Mouse (Mus musculus): ENCODE results near the gene Crtc2. TPM values are rescaled to one million over a fixed set of nuclear protein-coding genes. Genes with fewer than 3 reads are reported as not detected.

Gene Crtc2
- 23.7 and 27.0 TPM in 2 replicates for polyA plus RNA-seq (2015; fragmentation: Nextera tagmentation; extraction: Ambion mirVana)

DNA sequence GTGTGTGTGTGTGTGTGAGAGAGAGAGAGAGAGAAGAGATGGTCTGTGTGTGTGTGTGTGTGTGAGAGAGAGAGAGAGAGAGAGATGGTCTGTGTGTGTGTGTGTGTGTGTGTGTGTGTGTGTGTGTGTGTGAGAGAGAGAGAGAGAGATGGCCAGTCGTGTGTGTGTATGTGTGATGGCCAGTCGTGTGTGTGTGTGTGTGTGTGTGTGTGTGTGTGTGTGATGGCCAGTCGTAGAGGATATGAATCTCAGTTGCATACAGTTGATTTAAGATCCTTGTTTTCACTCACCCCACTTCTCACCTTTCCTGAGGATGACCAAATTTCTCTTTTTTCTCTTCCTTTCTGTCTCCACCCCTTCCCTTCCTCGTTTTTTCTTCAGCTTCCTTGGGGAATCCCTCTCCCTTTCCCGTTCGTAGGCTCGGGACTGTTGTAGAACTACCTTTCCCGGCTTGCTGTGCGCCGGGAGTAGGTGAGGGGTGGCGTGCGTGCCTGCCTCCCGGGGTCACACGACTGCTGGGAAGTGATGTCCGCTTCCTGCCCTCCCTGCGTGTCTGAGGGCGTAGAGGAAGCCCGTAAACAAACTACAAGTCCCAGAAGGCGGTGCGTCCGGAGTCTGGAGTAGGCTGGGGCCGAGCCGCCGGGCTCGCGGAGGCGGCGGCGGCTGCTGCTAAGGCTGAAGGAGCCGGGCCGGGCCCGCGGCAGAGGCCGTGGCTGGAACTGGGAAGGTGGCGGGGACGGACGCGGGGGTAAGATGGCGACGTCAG is at the start of gene Crtc2:
Gene Crtc2 (plus strand): TSS at position 511 of the 766 bp plus-strand sequence.
- H3K4me2 ChIP-seq: peak within 1 kb of the TSS; percentile 91
- peak within 1 kb of the TSS; percentile 88 for H3K27ac ChIP-seq (replicated peaks)
- WGBS: 1% methylated on average over 40 of the region's 40 CpGs
- peak within 1 kb of the TSS; percentile 94 for H3K9ac ChIP-seq
- peak within 1 kb of the TSS; percentile 91 for H3K4me3 ChIP-seq
- H3K9me3 ChIP-seq: no peaks in the 10 kb centered on the region
- H3K4me1 ChIP-seq (replicated peaks): peaks cover 36% of the 10 kb centered on the region
- H3K27me3 ChIP-seq: no peaks in the 10 kb centered on the region
- ATAC-seq (ENCODE audit: low read depth): peak; percentile 97
- H3K36me3 ChIP-seq: peaks cover 32% of the 10 kb centered on the region

- Histone ChIP-seq H3K4me2 (no peak overlapping the region), H3K36me3 (peaks cover 26% of the 10 kb centered on the region), H3K27ac (replicated peaks) (no peak overlapping the region), H3K9me3 (no peaks in the 10 kb centered on the region), H3K27me3 (no peaks in the 10 kb centered on the region), H3K4me3 (no peak overlapping the region), H3K9ac (no peak overlapping the region), H3K4me1 (replicated peaks) (no peaks in the 10 kb centered on the region)
- ATAC-seq (ENCODE audit: low read depth): no peak
- 95% methylated on average over 2 of the region's 2 CpGs for WGBS
These were observed 49.4 kb upstream of the Crtc2 start for GRCm38 (mm10) chr3:90204582-90204981.

- Histone ChIP-seq H3K9ac (no peak overlapping the region), H3K4me3 (no peak overlapping the region), H3K4me1 (replicated peaks) (peaks cover 24% of the 10 kb centered on the region), H3K27ac (replicated peaks) (no peak overlapping the region), H3K36me3 (peaks cover 58% of the 10 kb centered on the region), H3K9me3 (no peaks in the 10 kb centered on the region), H3K4me2 (no peak overlapping the region), H3K27me3 (no peaks in the 10 kb centered on the region)
- 91% methylated on average over 2 of the region's 2 CpGs for WGBS
- no peak for ATAC-seq (ENCODE audit: low read depth)
These were observed 45.3 kb upstream of the Crtc2 start for GRCm38 (mm10) chr3:90208662-90209061.

DNA sequence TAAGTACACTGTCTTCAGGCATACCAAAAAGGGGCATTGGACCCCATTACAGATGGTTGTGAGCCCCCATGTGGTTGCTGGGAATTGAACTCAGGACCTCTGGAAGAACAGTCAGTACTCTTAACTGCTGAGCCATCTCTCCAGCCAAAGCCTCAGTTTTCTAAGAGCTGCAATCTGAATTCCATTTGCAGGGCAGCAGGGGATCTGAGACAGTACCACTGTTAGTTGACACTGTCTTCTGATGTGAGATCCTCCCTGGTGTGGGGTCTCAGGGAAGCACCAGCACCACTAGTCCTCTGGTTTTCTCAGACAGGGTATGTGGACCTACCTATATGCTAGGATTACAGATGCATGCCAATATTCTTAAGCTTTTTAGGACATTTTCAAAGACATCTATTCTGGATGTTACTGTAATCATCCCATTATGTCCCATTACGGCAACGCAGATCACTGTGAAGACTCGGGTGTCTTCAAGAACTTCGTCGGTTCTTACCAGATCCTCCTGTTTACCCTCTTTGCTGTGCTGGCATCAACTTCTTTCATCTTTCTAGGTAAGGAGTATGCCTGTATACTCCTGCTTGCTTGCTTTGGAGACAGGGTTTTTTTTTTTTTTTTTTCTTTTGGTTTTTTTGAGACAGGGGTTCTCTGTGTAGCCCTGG is 43.9 kb upstream of the Crtc2 start:
- H3K27ac ChIP-seq (replicated peaks): no peak overlapping the region
- peaks cover 58% of the 10 kb centered on the region for H3K36me3 ChIP-seq
- no peak for ATAC-seq (ENCODE audit: low read depth)
- H3K4me3 ChIP-seq: no peak overlapping the region
- 92% methylated on average over 5 of the region's 5 CpGs for WGBS
- H3K9me3 ChIP-seq: no peaks in the 10 kb centered on the region
- H3K27me3 ChIP-seq: no peaks in the 10 kb centered on the region
- no peak overlapping the region for H3K4me2 ChIP-seq
- peaks cover 32% of the 10 kb centered on the region for H3K4me1 ChIP-seq (replicated peaks)
- no peak overlapping the region for H3K9ac ChIP-seq

DNA sequence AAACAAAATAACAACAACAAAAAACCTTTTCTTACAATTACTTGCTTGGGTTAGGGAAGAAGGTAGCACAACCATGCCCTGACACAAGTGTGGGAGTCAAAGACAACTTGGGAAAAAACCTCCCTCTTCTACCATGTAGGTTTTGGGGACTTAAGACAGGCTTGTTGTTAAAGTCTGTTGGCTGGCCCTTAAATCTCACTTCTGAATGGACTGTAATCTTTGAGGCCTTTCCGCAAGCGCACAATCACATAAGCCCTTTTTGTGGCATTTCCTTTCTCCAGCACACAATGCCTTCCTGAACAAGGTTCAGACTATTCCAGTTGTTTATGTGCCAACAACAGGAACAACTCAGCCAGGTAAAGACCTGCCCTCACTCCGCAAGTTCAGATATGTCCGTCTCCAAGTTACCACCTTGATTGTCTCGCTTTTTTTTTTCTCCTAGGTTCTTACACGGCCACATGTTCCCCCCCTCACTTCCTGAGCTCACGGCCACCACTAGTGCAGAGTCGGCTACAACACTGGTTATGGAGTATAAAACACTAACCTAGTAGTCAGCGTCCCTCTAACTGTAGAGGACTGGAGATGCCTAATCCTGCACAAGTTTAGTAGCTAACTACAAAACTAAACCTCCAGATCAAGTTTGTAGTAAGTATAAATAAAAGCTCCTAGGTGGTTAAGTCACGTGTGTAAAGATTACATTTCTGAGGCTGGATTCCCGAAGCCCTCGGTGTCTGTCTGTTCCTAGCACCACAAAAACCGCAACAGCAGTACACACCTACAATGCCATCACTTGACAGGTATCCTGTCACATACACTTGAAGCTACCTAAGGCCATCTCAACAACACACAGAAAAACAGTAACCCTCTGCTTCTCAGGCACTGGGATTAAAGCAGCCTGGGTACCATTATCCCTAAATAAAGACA is 42.2 kb upstream of the Crtc2 start:
- Histone ChIP-seq H3K4me1 (replicated peaks) (peaks cover 32% of the 10 kb centered on the region), H3K9me3 (no peaks in the 10 kb centered on the region), H3K36me3 (peaks cover 58% of the 10 kb centered on the region), H3K4me3 (peak overlapping the region; percentile 76), H3K27ac (replicated peaks) (no peak overlapping the region), H3K9ac (peak overlapping the region; percentile 88), H3K4me2 (peak overlapping the region; percentile 95), H3K27me3 (no peaks in the 10 kb centered on the region)
- no peak for ATAC-seq (ENCODE audit: low read depth)
- WGBS: 86% methylated on average over 13 of the region's 13 CpGs

GRCm38 (mm10) chr3:90212723-90213122 is 41.2 kb upstream of the Crtc2 start:
- Histone ChIP-seq H3K9me3 (no peaks in the 10 kb centered on the region), H3K36me3 (peaks cover 50% of the 10 kb centered on the region), H3K4me3 (peak overlapping the region; percentile 76), H3K9ac (peak overlapping the region; percentile 88), H3K27ac (replicated peaks) (peak overlapping the region; percentile 86), H3K27me3 (no peaks in the 10 kb centered on the region), H3K4me2 (peak overlapping the region; percentile 95), H3K4me1 (replicated peaks) (peaks cover 32% of the 10 kb centered on the region)
- ATAC-seq (ENCODE audit: low read depth): no peak
- 13% methylated on average over 5 of the region's 5 CpGs for WGBS

DNA sequence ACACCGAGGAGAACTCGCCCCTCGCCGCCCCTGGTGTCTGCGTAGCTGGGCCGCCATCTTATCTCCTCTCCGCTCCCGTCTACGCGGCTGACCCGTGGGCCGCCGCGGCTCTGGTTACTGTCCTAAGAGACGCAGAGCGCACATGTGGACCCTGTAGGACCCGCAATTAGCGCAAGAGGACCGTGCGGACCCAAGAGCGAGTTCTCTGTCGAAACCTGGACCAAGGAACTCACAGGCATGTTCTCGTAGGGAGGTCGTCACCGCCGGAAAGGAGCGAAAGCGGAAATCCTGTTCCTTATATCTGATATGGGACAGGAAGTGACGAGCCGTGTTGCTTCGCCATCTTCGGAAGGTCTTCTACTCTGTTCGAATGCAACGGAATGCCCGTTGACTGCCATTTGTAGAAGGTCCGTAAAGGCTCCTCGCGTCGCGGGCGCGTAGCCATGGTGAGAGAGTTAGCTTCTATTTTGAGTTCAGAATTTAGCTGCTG is 40.5 kb upstream of the Crtc2 start, which contains the start of the genes Rps27 and Rab13:
Gene Rps27 (minus strand): TSS at position 275 of the 490 bp plus-strand sequence.
Gene Rab13 (plus strand): TSS at position 319 of the 490 bp plus-strand sequence.
- Histone ChIP-seq H3K4me1 (replicated peaks) (peaks cover 32% of the 10 kb centered on the region), H3K36me3 (peaks cover 43% of the 10 kb centered on the region), H3K9ac (peak within 1 kb of the TSS; percentile 88), H3K9me3 (no peaks in the 10 kb centered on the region), H3K27ac (replicated peaks) (peak within 1 kb of the TSS; percentile 86), H3K4me2 (peak within 1 kb of the TSS; percentile 95), H3K27me3 (no peaks in the 10 kb centered on the region), H3K4me3 (peak within 1 kb of the TSS; percentile 76)
- under 1% methylated on average over 42 of the region's 42 CpGs for WGBS
- ATAC-seq (ENCODE audit: low read depth): peak; percentile 96

GRCm38 (mm10) chr3:90213956-90214684 is 39.8 kb upstream of the Crtc2 start:
- Histone ChIP-seq H3K27ac (replicated peaks) (peak overlapping the region; percentile 69; the same call in 1 of the 2 replicates), H3K9me3 (no peaks in the 10 kb centered on the region), H3K4me2 (peak overlapping the region; percentile 95), H3K27me3 (no peaks in the 10 kb centered on the region), H3K36me3 (peaks cover 36% of the 10 kb centered on the region), H3K9ac (peak overlapping the region; percentile 60), H3K4me3 (peak overlapping the region; percentile 76), H3K4me1 (replicated peaks) (peaks cover 32% of the 10 kb centered on the region)
- peak; percentile 60 for ATAC-seq (ENCODE audit: low read depth)
- WGBS: 11% methylated on average over 12 of the region's 12 CpGs

DNA sequence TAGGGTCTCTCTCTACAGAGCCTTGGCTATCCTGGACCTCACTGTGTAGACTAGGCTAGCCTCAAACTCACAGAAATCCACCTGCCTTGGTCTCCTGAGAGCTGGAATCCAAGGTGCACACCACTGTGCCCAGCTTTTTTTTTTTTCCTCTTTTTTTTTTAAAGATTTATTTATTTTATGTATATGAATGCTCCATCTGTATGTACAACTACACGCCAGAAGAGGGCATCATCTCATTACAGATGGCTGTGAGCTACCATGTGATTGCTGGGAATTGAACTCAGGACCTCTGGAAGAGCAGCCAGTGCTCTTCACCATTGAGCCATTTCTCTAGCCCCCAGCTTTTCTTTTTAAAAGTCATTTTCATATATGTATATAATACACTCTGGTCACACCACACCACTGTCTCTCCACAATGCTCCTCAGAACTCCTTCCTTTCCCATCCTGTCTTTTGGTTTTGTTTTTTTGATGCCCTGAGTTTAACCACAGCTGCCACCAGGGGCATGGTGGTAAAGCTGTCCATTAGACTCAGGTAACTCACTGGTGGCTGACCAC is 38.1 kb upstream of the Crtc2 start:
- Histone ChIP-seq H3K27me3 (no peaks in the 10 kb centered on the region), H3K4me3 (no peak overlapping the region), H3K36me3 (peaks cover 18% of the 10 kb centered on the region), H3K9me3 (no peaks in the 10 kb centered on the region), H3K4me1 (replicated peaks) (peaks cover 37% of the 10 kb centered on the region), H3K4me2 (no peak overlapping the region), H3K27ac (replicated peaks) (no peak overlapping the region), H3K9ac (no peak overlapping the region)
- WGBS: 38% methylated on average over 1 of the region's 1 CpGs
- no peak for ATAC-seq (ENCODE audit: low read depth)

- Histone ChIP-seq H3K36me3 (peaks cover 9% of the 10 kb centered on the region; the same call in 1 of the 2 replicates), H3K4me3 (peak overlapping the region; percentile 40), H3K27me3 (no peaks in the 10 kb centered on the region), H3K4me1 (replicated peaks) (peaks cover 19% of the 10 kb centered on the region), H3K4me2 (peak overlapping the region; percentile 79), H3K9ac (peak overlapping the region; percentile 69), H3K27ac (replicated peaks) (peak overlapping the region; percentile 68), H3K9me3 (no peaks in the 10 kb centered on the region)
- peak; percentile 65; the same call in 1 of the 2 replicates for ATAC-seq (ENCODE audit: low read depth)
- WGBS: 10% methylated on average over 6 of the region's 6 CpGs
These were observed 33.9 kb upstream of the Crtc2 start for GRCm38 (mm10) chr3:90220088-90220487.
